Mouse (Mus musculus) erythroblast, embryonic 14.5 days (primary cell): ENCODE measurements around the gene Tns1.

ENCODE experiments used
- GATA1 ChIP-seq: IDR thresholded peaks from 2 replicates; pipeline ENCODE4 v1.6.1; 2012; ENCODE audit warnings: low read length, inconsistent platforms, mixed read lengths
- TAL1 ChIP-seq: IDR thresholded peaks from 3 replicates; pipeline ENCODE4 v1.6.1; 2012; ENCODE audit warnings: low read length, inconsistent platforms, mixed read lengths

DNA sequence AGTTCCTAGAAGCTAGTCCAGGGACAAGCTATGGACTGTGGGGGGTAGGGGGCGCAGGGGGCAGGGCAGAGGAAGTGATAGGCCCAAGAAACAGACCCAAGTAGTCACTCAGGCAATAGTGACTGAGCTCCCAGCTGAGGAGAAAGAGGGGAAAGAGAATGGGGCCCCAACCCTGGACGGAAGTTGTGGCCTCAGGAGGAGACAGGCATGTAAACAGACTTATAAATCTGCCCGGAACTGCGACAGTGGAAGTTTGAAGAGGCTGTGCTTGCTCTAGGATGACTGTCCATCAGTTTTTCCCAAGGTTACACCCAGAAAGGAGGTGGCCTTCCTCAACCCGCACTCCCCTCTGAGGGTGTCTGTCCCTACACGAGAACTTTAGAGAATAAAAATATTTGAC is 99.0 kb downstream of the Tns1 start:
- TF ChIP-seq TAL1 (no peak), GATA1 (no peak)
